Mouse (Mus musculus) liver, embryonic 14.5 days (tissue): Measurements from ENCODE around the gene Gtf2ird1. TPM values are rescaled to one million over a fixed set of nuclear protein-coding genes. Genes with fewer than 3 reads are reported as not detected.
"Not testable (repeated sequence)": the region's sequence is repeated elsewhere in the genome, so short reads cannot be mapped to it uniquely, and the experiment has no call there.

Experiments
- ATAC-seq: fragments of 200-750 bp; cut with Nextera tagmentation; 2 replicates; pipeline ENCODE4 v1.8.0; 2017; ENCODE audit warnings: moderate number of reproducible peaks, mild to moderate bottlenecking, moderate library complexity; ENCODE audit not compliant: insufficient read depth
- DNase-seq, 3 experiments: peaks; one replicate each; pipeline ENCODE4 v3.0.0-alpha.2; 2012 to 2013; ENCODE audit warnings: low read depth in 3 of 3, low spot score in 3 of 3
- H3K27ac ChIP-seq: fragments of 300-500 bp; sonication (generic); 2 replicates; pipeline ENCODE4 v1.5.1; 2014; ENCODE audit warnings: moderate library complexity, mild to moderate bottlenecking, control low read depth, inconsistent platforms
- H3K27me3 ChIP-seq: fragments of 300-500 bp; sonication (generic); 2 replicates; pipeline ENCODE4 v1.6.1; 2014; ENCODE audit warnings: mild to moderate bottlenecking, low read length, moderate library complexity; ENCODE audit not compliant: control insufficient read depth, insufficient read depth
- H3K36me3 ChIP-seq: fragments of 300-500 bp; sonication (generic); replicated peaks from 2 replicates; pipeline ENCODE4 v1.6.1; 2014; ENCODE audit warnings: low read depth; ENCODE audit not compliant: control insufficient read depth, insufficient read depth
- H3K4me1 ChIP-seq, 2 experiments: fragments of 200-500 bp in 1 of 2; fragments of 300-500 bp in 1 of 2; sonication (generic) in 1 of 2; replicated peaks; 2 replicates each; pipeline ENCODE4 v1.6.1; 2012 to 2014; ENCODE audit warnings: antibody characterized with exemption in 1 of 2, inconsistent platforms in 1 of 2, low read length in 1 of 2; ENCODE audit not compliant: control insufficient read depth in 2 of 2, insufficient read depth in 2 of 2
- H3K4me2 ChIP-seq: fragments of 300-500 bp; sonication (generic); 2 replicates; pipeline ENCODE4 v1.6.1; 2014; ENCODE audit warnings: low read depth, mild to moderate bottlenecking, control low read depth, moderate library complexity
- H3K4me3 ChIP-seq, 2 experiments: fragments of 200-500 bp in 1 of 2; fragments of 300-500 bp in 1 of 2; sonication (generic) in 1 of 2; 2 replicates each; pipeline ENCODE4 v1.5.1; 2012 to 2014; ENCODE audit warnings: low read depth in 2 of 2, low read length in 2 of 2, mild to moderate bottlenecking in 2 of 2, control low read depth in 1 of 2, inconsistent platforms in 1 of 2, moderate library complexity in 1 of 2; ENCODE audit not compliant: insufficient read depth in 1 of 2
- H3K9ac ChIP-seq: fragments of 300-500 bp; sonication (generic); replicated peaks from 2 replicates; pipeline ENCODE4 v1.6.1; 2014; ENCODE audit warnings: mild to moderate bottlenecking, control low read depth, moderate library complexity
- H3K9me3 ChIP-seq: fragments of 300-500 bp; sonication (generic); 2 replicates; pipeline ENCODE4 v1.6.1; 2016; ENCODE audit warnings: low read length, mixed read lengths; ENCODE audit not compliant: control insufficient read depth
- CTCF ChIP-seq: IDR thresholded peaks from 2 replicates; pipeline ENCODE4 v1.5.1; 2016; ENCODE audit warnings: antibody characterized with exemption, low read depth, control low read depth
- EP300 ChIP-seq: IDR thresholded peaks from 2 replicates; pipeline ENCODE4 v1.6.1; 2016; ENCODE audit warnings: antibody characterized with exemption, low read depth
- WGBS: fragments of 180-500 bp; shearing (Covaris S2); extraction: QIAGEN DNeasy Blood & Tissue Kit; methylation state at CpG from one replicate; pipeline ENCODE4 v1.1.7; 2014; ENCODE audit not compliant: insufficient replicate concordance; 5-methylcytosine and 5-hydroxymethylcytosine counted together
- polyA plus RNA-seq, 2 experiments: library from polyadenylated mRNA; depleted of rRNA in 1 of 2; stranded (reverse) in 1 of 2; unstranded in 1 of 2; fragments of >200 nt; fragmentation: Nextera tagmentation in 1 of 2; extraction: Ambion mirVana in 1 of 2; gene quantifications; 2 replicates each; pipeline versions ENCODE4 v1.2.1 to v1.2.3; 2012 to 2014

Gene Gtf2ird1
- polyA plus RNA-seq, 2 experiments = 7.5 to 8.4 TPM

DNA sequence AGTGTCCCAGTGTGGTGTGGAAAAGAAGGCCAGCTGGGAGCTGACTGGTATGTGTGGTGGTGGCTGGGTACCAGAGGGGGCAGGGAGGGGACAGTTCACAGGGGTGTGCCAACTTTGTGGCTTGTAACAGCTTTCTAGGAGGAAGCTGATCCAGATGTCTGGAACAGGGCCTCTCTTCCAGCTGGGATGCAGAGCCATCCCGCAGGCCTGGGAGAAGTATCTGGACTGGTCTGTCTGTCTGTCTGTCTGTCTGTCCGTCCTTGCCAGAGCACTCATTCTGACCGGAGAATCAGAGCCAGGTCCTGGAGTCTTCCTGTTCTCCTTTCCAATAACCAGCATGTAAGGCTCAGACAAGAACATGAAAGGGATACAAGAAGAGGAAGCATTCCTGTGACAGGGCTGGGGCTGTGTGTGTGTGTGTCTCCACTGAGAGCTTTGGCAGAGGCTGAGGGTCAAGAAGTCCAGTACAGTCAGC is 104.0 kb downstream of the Gtf2ird1 start:
- TF ChIP-seq EP300 (no peak), CTCF (no peak)
- Histone ChIP-seq H3K27me3 (no peaks in the 10 kb centered on the region), H3K9me3 (no peaks in the 10 kb centered on the region), H3K27ac (no peak overlapping the region), H3K36me3 (no peaks in the 10 kb centered on the region), H3K9ac (no peak overlapping the region), H3K4me3 (no peak overlapping the region), H3K4me2 (no peak overlapping the region), H3K4me1 (peaks cover 5 to 9% of the 10 kb centered on the region in 2 experiments)
- ATAC-seq = no peak
- no peak for DNase-seq
- 30% methylated on average over 3 of the region's 3 CpGs for WGBS

DNA sequence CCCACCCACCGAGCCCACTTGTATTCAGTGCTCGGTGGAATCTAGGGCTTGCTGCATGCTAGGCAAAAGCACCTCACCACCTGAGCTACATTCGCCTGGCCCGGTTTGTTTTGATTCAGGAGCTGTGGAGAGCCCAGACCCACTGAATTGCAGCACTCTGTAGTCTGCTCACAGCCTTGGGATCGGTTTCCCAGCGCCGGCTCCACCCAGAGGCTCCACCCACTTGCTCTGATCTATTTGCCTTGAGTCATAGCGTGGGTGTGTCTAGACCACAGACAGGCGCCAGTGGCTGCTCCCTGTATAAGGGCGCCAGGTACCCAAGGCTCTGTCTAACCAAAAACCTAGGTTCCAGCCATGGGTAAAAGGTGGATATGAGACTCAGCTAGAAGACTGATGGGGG is 105.9 kb downstream of the Gtf2ird1 start:
- H3K27ac ChIP-seq = no peak overlapping the region
- WGBS = 8% methylated on average over 10 of the region's 10 CpGs

DNA sequence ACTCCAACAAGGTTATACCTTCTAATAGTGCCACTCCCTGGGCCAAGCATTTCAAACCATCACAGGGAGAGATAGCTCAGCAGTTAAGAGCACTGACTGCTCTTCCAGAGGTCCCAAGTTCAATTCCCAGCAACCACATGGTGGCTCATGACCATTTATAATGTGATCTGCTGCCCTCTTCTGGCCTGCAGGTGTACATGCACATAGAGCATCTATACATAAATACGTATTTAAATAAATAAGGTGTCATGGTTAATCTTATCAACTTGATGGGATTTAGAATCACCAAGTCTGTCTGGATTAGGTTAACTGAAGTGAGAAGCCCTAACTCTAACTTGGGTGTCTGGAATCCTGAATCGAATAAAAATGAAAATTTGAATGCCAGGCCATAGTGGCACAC is 109.5 kb downstream of the Gtf2ird1 start:
- no peak overlapping the region for H3K4me2 ChIP-seq
- no peaks in the 10 kb centered on the region for H3K27me3 ChIP-seq
- peaks cover 5 to 9% of the 10 kb centered on the region in 2 experiments for H3K4me1 ChIP-seq
- ATAC-seq (no peak), DNase-seq (no peak)
- 50% methylated on average over 2 of the region's 2 CpGs for WGBS
- H3K36me3 ChIP-seq = no peaks in the 10 kb centered on the region
- H3K9me3 ChIP-seq = no peaks in the 10 kb centered on the region
- no peak overlapping the region for H3K4me3 ChIP-seq
- TF ChIP-seq CTCF = peak; percentile 72
- TF ChIP-seq EP300 = no peak
- no peak overlapping the region for H3K9ac ChIP-seq
- no peak overlapping the region for H3K27ac ChIP-seq

More for the DNA sequence above, 105.9 kb downstream of the Gtf2ird1 start:
- TF ChIP-seq EP300 (no peak), CTCF (no peak)
- no peaks in the 10 kb centered on the region for H3K27me3 ChIP-seq
- no peaks in the 10 kb centered on the region for H3K36me3 ChIP-seq
- peak overlapping the region; percentile 53 for H3K4me2 ChIP-seq
- H3K4me3 ChIP-seq = no peak overlapping the region
- H3K4me1 ChIP-seq = peaks cover 5 to 9% of the 10 kb centered on the region in 2 experiments
- no peak overlapping the region for H3K9ac ChIP-seq
- ATAC-seq = peak; percentile 89
- H3K9me3 ChIP-seq = no peaks in the 10 kb centered on the region
- DNase-seq = peak; percentile 53 to 69 (median 59)

DNA sequence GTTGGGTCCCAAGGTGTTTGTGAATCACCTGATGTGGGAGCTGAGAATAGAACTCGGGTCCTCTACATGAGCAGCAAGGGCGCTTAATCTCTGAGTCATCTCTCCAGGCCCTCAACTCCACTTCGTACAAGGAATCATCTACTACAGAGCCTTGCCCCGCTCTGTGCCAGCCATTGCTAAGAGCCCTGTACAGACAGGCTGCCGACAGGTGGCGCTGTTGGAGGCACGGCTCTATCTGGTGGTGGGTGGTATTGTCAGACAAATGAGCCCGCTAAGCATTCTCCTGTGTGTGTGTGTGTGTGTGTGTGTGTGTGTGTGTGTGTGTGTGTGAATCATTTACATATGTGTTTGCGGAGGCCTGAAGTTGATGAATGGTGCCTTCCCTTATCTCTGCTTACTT is 111.1 kb downstream of the Gtf2ird1 start:
- no peak for ATAC-seq
- no peak for TF ChIP-seq EP300
- TF ChIP-seq CTCF = peak; percentile 65
- WGBS = 70% methylated on average over 9 of the region's 9 CpGs
- H3K9ac ChIP-seq = no peak overlapping the region
- no peaks in the 10 kb centered on the region for H3K36me3 ChIP-seq
- H3K4me2 ChIP-seq = no peak overlapping the region
- H3K4me1 ChIP-seq = peaks cover 1 to 2% of the 10 kb centered on the region in 2 experiments
- H3K27me3 ChIP-seq = no peaks in the 10 kb centered on the region
- no peaks in the 10 kb centered on the region for H3K9me3 ChIP-seq
- no peak for DNase-seq
- H3K4me3 ChIP-seq = no peak overlapping the region
- no peak overlapping the region for H3K27ac ChIP-seq

DNA sequence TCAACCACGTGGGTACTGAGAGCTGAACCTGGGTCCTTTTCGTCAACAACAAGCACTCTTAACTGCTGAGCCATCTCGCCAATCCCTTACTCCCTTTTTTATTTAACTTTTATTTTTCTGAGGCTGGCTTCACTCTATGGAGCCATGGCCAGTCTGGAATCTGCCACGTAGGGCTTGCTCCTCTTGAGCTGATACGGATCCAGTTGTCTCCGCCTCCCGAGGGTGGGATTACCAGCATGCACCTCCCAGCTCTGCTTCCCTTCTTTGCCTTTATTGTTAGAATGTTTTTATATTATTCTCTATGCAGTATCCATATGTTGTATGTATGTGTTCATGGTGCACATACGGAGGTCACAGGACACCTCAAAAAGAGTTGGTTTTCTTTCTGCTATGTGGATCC is 112.4 kb downstream of the Gtf2ird1 start:
- ATAC-seq = no peak
- H3K4me3 ChIP-seq = no peak overlapping the region
- TF ChIP-seq EP300 = no peak
- TF ChIP-seq CTCF = no peak
- WGBS = 63% methylated on average over 8 of the region's 8 CpGs
- no peaks in the 10 kb centered on the region for H3K36me3 ChIP-seq
- H3K27me3 ChIP-seq = no peaks in the 10 kb centered on the region
- H3K4me1 ChIP-seq = 0 out of 4 replicates have a peak, but pooled peaks cover 0 to 2% of the 10 kb centered on the region in 2 experiments
- H3K9me3 ChIP-seq = no peaks in the 10 kb centered on the region
- no peak for DNase-seq
- no peak overlapping the region for H3K27ac ChIP-seq
- H3K9ac ChIP-seq = no peak overlapping the region
- H3K4me2 ChIP-seq = no peak overlapping the region

DNA sequence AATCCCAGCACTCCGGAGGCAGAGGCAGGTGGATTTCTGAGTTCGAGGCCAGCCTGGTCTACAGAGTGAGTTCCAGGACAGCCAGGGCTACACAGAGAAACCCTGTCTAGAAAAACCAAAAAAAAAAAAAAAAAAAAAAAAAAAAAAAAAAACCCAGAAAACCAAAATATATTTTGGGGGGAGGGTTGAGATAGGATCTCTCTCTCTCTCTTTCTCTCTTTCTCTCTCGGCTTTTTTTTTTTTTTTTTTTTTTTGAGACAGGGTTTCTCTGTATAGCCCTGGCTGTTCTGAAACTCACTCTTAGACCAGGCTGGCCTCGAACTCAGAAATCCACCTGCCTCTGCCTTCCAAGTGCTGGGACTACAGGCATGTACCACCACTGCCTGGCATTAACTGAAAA is 113.0 kb downstream of the Gtf2ird1 start:
- not testable (repeated sequence) for H3K27me3 ChIP-seq, ATAC-seq, H3K4me3 ChIP-seq, H3K9ac ChIP-seq, DNase-seq, H3K4me1 ChIP-seq, H3K27ac ChIP-seq, H3K4me2 ChIP-seq, H3K9me3 ChIP-seq, H3K36me3 ChIP-seq
- WGBS = 51% methylated on average over 4 of the region's 4 CpGs
